Mouse (Mus musculus) G1E-ER4 (cell line): ENCODE data around the gene Ccdc185. TPM values are rescaled to one million over a fixed set of nuclear protein-coding genes. Genes with fewer than 3 reads are reported as not detected.

ENCODE experiments used
- GATA1 ChIP-seq: IDR thresholded peaks from one replicate; pipeline ENCODE4 v1.8.0; 2012; ENCODE audit warnings: low read length, inconsistent platforms
- polyA plus RNA-seq: library from polyadenylated mRNA; stranded (reverse); fragments of >175 nt; gene quantifications from 2 replicates; pipeline ENCODE4 v1.2.3, GENCODE M21; 2012

Ccdc185 gene
- polyA plus RNA-seq, 1 experiment: not detected

GRCm38 (mm10) chr1:182763191-182763715 lies 14.3 kb upstream of the Ccdc185 start:
- TF ChIP-seq GATA1: no peak

DNA sequence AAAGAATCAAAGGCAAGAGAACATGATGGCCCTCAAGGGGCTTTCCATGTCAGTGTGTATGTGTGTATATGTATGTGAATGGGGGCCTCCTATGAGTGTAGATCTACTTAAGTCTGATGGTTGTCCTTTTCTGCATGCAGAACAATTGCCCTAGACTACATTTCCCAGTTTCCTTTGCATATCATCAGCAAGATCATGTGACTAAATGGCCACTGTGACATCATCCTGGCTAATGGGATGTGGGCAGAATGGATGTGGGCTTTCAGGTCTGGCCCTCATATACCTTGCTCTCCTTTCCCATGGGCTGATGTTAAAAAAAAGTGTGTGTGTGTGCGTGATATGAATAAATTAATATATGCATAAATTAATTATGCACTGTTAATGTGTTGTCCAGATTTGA lies 9.8 kb upstream of the Ccdc185 start:
- no peak for TF ChIP-seq GATA1

DNA sequence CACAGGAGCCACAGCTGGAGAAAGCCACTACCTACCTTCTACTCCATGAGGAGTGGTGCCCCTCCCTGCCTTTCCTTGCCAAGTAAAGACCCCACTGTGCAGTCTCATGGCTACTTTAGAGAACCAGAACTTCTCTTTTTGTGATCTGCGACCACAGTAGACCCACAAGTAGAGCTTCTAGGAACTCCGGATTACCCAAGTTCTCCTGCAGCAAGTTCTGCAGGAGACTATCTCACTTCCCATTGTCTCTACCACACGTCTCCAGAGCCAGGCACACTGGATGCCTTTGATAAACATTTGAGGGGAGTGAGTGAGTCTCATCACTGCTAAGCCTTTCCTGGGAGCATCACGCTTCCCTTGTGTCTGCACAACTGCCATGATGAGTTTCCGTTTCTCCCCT lies 5.9 kb upstream of the Ccdc185 start:
- TF ChIP-seq GATA1: no peak

GRCm38 (mm10) chr1:182753694-182754093 lies 4.7 kb upstream of the Ccdc185 start:
- TF ChIP-seq GATA1: no peak

GRCm38 (mm10) chr1:182751301-182751700 lies 2.3 kb upstream of the Ccdc185 start:
- no peak for TF ChIP-seq GATA1

GRCm38 (mm10) chr1:182747834-182748233 lies 1.1 kb downstream of the Ccdc185 start:
- TF ChIP-seq GATA1: no peak

DNA sequence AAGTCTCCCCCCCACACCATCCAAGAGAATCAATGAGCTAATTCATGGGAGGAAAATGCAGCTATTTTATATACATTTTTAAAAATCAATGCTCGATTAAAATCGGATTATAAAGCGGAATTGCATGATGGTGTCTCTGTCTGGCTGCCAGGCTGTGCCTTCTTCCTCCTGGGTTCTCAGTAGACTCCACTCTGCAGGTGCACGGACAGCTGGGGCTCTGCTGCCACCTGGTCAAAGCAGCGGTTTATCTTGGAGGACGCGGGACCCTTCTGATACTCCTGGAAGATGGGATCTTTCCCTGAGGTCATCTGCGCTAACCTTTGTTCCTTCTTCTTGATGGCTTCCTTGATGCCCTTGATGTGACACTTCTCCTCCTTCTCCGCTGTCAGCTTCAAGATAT lies 1.9 kb downstream of the Ccdc185 start:
- TF ChIP-seq GATA1: no peak

- TF ChIP-seq GATA1: no peak
These were observed 13.1 kb downstream of the Ccdc185 start for GRCm38 (mm10) chr1:182735891-182736290.

DNA sequence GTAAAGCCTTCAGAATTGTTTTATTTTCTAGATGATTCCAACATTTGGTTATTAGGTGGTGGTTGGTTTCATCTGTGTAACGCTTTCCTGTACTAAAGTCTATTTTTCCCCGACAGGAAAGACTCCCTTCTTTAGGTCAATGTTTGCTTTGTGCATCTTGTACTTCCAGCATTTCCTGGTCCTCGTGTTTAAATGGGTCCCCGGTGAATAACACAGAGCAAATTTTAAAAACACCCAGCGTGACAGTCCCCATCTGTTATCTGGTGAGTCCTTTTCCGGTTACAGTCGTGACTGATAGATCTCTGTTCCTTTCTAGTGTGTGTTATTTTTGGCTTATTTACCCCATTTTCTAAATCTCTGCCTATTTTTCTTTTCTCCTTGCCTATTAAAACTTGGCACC lies 16.3 kb downstream of the Ccdc185 start:
- TF ChIP-seq GATA1: no peak

DNA sequence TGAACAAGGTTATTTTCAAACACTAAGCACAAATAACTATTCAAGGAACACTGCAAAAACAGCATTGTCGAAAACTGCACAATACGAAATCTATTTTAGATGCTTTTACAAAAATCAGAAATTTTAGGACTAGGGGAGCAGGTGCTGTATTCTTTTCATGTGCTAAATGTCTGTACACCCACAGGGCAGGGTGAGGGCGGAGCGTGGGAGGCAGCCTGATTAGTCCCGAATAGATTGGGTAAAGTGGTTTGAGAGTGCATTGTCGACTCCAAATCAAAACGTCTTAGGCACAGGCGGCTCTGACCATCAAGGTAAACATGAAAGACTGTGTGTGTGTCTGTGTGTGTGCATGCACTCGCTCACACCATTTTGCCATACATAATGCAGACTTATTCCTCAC lies 20.0 kb downstream of the Ccdc185 start:
- TF ChIP-seq GATA1: no peak

GRCm38 (mm10) chr1:182727541-182727940 lies 21.4 kb downstream of the Ccdc185 start:
- TF ChIP-seq GATA1: no peak

- no peak for TF ChIP-seq GATA1
These were observed 34.6 kb downstream of the Ccdc185 start for GRCm38 (mm10) chr1:182714236-182714935.

DNA sequence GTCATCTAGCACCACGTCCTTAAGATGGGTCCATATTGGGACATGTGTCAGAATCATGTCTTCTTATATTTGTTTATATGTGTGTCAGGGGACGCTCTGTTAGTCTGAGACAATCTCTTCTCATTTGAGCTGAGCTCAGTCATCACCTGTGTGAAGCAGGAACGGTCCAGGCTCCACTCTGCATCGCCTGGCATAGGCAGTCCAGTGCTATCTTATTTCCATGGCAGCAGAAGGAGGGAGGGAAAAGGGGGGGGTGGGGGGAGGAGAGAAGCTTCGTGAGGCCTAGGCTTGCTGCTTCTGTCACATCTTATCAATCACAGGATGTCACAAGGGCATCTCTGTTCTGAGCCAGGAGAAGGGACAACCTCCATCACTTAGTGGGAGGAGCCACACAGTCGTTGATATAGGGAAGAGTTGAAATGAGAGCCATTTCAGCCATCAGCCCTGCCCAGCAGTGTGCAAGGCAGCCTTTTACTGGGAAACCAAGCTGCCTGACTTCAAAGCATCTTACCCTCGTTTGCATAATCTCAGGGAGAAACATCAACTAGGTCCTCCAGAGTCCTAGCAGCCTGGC lies 37.5 kb downstream of the Ccdc185 start:
- TF ChIP-seq GATA1: no peak

GRCm38 (mm10) chr1:182707459-182707858 lies 41.5 kb downstream of the Ccdc185 start:
- no peak for TF ChIP-seq GATA1

GRCm38 (mm10) chr1:182704882-182705281 lies 44.1 kb downstream of the Ccdc185 start:
- TF ChIP-seq GATA1: no peak

DNA sequence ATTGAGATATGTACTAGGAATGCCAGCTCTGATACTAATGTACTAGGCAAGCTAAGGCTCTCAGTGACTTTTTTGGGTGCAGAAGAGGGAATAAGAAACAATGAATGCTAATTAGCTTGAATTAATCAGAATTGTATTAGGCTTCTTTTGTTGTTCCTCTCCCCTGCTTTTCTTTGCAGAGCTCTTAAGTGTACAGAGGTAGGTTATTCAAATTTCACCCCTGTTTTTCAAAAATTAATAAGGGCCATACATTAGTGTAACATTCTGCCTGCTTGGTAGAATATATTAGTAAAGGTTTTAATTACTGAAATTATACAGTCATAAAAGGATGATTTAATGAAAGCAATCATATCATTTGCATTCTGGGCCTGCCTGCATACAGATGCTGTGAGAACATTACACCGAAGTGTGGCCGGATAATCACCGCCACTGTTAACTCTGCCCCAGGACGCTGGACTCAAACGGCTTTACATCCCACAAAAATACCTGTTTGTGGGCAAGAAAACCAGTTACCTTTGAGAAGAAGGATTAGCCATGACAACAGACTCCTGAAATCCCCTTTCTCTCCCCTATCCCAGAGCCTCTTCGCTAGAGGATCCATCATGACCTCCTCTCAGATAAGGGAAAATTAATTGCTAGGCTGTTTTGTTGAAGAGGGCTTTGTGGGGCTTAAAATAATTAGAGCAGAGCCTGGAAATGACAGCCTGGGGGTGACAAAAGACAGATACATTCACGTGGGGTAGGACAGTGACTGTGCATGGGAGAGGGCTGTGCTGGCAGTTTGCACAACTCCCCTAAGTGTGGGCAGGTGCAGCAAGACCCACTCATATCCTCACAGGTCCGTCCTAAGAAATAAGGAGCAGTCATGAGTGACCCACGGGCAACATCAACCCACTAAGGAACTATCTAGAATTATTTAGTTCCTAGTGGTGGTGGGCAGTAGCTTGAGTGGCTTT lies 49.3 kb downstream of the Ccdc185 start:
- TF ChIP-seq GATA1: no peak

Other genes starting within 250 kb of the Ccdc185 start
- gene Capn2, start 231.6 kb downstream of the Ccdc185 start, polyA plus RNA-seq: not detected in 2 replicates
- not detected in 2 replicates for gene Capn8, start 184.2 kb downstream of the Ccdc185 start, polyA plus RNA-seq
- not detected in 2 replicates for gene Susd4, start 14.7 kb upstream of the Ccdc185 start, polyA plus RNA-seq
- not detected in 2 replicates for gene Tlr5, start 205.6 kb upstream of the Ccdc185 start, polyA plus RNA-seq